Mouse (Mus musculus) cerebral cortex, adult 2 months (tissue): ENCODE results near the gene Cltb.

Experiments
- WGBS: fragments of 180-500 bp; shearing (Covaris S2); methylation state at CpG from one replicate; pipeline ENCODE4 v1.1.7; 2018; 5-methylcytosine and 5-hydroxymethylcytosine counted together

Cltb gene

GRCm38 (mm10) chr13:54593617-54594016 is 17.5 kb downstream of the Cltb start:
- 80% methylated on average over 11 of the region's 11 CpGs for WGBS

DNA sequence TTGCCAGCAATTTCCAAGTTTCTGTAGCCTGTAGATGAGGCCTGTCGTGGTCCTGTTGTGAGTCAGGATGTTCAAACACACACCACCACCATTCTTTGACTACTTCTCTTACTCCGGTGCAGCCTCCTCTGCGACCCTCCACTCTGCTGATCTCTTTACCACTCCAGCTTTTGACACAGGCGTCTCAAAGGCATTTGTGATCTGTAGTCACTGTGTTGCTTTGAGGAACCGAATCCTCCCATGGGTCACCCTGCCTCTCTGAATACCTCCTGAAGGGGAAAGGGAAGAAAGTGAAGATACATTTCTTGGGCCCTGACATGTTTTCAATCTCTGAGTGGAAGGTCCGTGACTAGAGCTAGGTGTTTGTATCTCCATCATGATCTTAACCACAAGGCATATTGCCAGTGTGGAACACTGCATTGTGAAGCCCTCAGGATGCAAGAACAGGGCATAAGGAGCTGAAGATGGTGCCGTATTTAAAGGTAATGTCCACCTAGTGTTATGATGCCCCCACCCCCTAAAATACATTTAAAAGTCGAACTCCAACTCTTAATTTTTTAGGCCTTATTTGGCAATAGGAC is 19.3 kb downstream of the Cltb start:
- 67% methylated on average over 8 of the region's 8 CpGs for WGBS

DNA sequence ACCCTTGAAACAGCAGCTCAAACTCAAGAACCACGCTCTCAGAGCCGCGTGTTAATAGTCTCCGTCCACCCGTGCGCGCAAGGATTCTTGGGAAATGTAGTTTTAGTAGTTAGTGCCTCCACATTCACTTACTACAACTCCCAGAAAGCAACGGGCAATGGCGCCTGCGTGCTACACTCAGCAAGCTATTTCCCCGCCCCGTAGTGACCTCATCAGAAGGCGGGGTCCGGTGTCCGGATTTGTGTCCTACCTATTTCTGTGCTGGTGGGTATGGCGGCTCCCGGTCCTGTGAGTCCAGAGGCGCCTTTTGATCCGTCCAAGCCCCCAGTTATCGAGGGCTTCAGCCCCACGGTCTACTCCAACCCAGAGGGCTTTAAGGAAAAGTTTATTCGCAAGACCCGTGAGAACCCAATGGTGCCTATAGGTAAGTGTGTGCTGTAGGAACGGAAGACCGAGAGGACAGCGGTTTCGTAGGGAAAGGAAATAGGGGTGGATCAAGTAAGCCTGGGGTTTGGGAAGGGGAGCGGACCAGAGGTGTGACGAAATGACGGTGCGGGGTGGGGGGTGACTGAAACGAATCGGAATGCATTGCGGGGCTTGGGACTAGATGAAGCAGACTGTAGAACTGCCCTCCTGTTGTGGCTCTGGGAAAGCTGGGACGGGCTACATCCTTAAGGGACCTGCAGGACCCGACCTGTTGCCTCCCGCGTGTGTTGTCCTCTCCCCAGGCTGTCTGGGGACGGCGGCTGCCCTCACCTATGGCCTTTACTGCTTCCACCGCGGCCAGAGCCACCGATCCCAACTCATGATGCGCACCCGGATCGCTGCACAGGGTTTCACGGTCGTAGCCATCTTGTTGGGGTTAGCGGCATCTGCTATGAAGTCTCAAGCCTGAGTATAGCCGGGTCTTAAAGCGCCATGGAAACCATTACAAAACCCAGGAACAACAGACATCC is 20.9 kb downstream of the Cltb start, which contains the start of the genes Nop16 and Higd2a:
Gene Nop16, minus strand, starts transcription at position 95 of the 956 bp plus-strand sequence.
Gene Higd2a, plus strand, starts transcription at position 212 of the 956 bp plus-strand sequence.
- under 1% methylated on average over 51 of the region's 51 CpGs for WGBS

DNA sequence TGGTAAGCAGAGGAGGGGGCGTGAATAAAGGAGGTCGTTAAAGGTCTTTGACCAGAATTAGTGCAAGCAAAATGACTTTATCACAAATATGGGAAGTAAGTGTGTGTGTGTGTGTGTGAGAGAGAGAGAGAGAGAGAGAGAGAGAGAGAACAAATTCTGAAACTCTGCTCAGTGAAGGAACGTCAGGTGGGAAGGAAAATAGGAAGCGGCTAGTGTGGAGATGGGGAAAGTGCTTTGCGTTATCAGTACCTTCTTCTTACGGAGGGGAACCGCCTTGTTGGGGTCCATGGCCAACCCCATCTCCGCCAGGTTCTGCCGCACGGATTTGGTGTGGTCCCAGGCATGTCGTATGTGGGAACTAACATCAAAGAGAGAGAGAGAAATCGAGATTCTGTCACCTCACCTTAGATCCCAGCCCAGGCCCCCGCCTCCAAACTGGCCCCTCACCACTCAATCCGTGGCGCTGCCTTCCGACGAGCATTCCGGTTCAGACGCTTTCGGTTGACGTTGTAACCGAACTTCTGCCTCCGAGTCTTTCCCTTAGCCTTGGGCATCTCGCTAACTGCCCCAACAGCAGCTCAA is 21.6 kb downstream of the Cltb start:
- 1% methylated on average over 24 of the region's 24 CpGs for WGBS

DNA sequence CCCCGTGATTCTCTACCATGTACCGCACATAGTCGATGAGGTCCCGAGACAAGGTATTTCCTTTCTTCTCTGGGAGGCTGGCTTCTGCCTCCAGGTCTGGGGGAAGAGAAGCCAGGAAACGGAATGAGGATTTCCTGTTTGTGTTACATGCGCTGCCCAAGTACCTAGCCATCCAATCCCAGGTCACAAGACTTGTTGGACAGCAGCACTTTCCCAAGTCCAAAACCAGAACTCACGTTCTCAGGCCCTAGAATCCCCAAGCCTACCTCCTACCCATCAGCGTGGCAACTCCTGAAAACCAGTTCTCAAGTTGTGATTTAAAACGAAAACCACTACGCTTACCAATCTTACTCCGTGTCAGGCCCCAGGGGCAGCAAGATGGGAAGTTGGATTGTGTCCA is 25.3 kb downstream of the Cltb start:
- WGBS, result 81% methylated on average over 11 of the region's 11 CpGs

- 89% methylated on average over 5 of the region's 5 CpGs for WGBS
These were observed 28.3 kb downstream of the Cltb start for GRCm38 (mm10) chr13:54582860-54583259.

DNA sequence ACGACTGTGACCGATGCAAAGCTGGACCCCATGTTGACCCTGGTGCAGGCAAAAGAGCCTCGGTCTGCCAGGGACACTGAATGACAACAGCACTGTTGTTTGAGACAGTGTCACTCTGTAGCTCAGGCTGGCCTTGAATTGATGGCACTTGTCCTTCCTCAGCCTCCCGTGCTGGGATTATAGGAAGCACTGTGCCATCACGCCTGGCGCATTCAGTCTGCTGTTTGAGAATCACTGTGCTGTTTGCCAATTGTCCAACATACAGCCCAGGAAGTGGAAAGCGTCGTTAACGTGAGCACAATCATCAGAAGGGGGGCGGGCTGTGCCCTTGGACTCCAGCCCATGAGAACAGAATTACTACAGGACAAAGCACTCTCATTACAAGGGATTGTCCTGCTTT is 29.0 kb downstream of the Cltb start:
- 45% methylated on average over 10 of the region's 10 CpGs for WGBS

- WGBS, result 70% methylated on average over 2 of the region's 2 CpGs
These were observed 29.8 kb downstream of the Cltb start for GRCm38 (mm10) chr13:54581385-54581784.

DNA sequence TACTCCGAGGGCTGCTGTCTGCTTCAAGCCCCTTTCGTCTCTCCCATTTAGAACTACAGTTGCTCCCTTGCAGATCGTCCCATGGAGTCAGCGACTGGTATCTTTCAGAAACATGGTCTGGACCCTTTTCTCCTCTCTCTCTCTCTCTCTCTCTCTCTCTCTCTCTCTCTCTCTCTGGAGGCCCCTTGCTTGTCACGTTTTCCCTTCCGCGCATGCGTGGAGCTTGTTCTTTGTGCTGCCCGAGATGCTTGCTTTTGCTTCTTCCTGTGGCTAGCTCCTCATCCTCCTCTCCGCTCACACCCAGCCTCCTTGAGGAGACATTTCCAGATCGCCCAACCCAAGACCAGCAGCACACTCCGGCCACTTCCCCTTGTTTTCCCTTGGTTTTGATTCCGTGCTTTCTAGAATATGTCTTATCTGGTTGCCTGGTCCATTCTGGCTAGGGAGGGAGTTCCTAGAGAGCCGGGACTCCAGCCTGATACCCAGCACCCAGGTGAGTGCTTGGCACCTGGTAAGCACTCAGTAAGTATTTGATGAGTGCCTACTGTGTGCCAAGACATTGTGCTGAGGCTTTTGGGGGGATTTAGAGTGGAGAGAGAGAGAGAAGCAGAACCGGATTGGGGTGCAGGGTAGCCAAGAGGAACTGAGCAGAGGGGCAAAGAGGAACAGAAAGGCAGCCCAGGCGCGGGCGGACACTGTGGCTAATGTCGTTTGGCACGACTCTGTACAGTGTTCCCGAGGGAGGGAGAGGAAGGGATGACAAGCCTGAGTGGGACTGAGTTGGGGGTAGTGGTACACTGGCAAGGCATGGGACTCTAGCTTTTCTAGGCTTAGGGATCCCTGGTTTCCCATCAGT is 33.3 kb downstream of the Cltb start:
- WGBS, result 79% methylated on average over 21 of the region's 21 CpGs

GRCm38 (mm10) chr13:54575489-54575888 is 35.7 kb downstream of the Cltb start:
- 5% methylated on average over 19 of the region's 19 CpGs for WGBS

DNA sequence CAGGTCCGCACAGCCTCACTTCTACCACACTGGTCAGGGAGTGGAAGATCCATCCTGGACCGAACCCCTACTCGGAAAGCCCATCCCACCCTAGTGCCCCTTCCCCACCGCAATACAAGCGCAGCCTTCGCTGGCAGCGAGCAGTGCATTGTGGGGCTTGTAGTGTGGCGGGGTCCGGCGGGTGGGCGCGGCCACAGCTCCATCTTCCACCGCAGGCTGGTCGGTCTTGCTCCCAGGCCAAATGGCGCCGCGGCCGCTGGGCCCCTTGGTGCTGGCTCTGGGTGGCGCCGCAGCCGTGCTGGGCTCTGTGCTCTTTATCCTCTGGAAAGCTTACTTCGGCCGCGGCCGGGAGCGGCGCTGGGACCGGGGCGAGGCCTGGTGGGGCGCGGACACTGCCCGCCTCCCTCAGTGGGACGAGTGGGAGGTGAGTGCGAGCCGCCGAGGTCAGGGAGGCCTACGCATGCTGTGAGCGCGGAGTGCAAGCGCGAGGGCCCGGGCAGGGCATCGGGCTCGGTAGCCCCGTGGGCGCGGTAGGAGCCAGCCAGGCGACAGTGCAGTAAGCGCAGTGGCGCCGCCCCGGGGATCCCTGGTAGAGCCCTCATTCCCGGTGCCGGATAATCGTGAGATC is 36.2 kb downstream of the Cltb start, which contains the start of gene Arl10:
Gene Arl10, plus strand, starts transcription at position 162 of the 628 bp plus-strand sequence.
- WGBS, result under 1% methylated on average over 55 of the region's 55 CpGs

GRCm38 (mm10) chr13:54572621-54573020 is 38.5 kb downstream of the Cltb start:
- 80% methylated on average over 4 of the region's 4 CpGs for WGBS

- 25% methylated on average over 2 of the region's 2 CpGs for WGBS
These were observed 39.5 kb downstream of the Cltb start for GRCm38 (mm10) chr13:54571637-54572036.

DNA sequence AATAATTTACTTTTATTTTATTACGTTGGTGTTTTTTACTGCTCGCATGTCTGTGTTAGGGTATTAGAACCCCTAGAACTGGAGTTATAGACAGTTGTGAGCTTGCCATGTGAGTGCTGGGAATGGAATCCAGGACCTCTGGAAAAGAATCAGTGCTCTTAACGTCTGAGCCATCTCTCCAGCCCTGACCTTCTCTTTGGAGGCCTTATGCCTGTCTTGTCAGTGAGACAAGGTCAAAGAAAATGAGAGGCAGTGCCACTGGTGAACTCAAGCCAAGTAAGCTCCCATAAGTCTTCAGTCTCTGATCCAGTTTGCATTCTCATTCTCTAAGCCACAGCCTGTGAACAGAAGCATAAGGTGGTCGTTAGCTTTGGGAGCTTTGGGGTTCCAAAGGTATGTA is 40.4 kb downstream of the Cltb start:
- WGBS, result 84% methylated on average over 4 of the region's 4 CpGs

- 50% methylated on average over 1 of the region's 1 CpGs for whole genome bisulfite sequencing
These were observed 41.9 kb downstream of the Cltb start for GRCm38 (mm10) chr13:54569282-54569681.

- WGBS, result 62% methylated on average over 5 of the region's 5 CpGs
These were observed 42.8 kb downstream of the Cltb start for GRCm38 (mm10) chr13:54568380-54568779.

DNA sequence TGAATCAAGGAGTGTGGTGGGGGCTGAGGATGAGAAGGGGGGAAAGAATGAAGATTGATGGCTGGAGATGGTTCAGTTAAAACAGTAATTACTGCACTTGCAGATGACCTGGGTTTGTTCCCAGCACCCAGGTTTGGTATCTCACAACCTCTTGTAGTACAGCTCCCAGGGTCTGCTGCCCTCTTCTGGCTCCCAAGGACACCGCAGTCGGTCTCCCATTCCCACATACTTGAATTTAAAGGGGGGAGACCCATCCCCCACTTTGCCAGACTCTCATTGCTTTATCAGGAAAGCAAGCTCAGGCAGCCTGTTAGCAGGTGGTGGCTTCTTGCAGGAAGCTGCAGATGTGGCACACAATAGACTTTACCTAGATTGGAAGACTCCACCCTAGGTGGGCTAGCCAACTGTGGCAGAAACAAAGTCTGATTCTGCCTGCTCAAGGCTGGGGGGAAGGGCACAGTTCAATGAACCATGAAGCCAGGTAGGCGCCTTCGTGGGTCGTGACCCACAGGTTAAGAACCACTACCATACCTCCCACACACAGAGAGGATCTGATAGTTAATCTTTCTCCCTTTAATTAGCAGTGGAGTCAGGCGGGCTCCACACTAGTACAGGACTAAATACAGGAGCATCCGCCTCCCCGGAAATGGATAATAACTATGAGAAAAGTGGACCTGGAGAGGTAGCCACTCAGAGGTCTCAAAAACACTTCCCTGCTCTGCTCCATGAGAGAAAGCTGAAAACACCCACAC is 45.4 kb downstream of the Cltb start:
- 40% methylated on average over 8 of the region's 8 CpGs for WGBS

GRCm38 (mm10) chr13:54565201-54565581 is 46.0 kb downstream of the Cltb start, which contains the start of gene 4833439L19Rik:
Gene 4833439L19Rik, minus strand, starts transcription at chr13:54565435.
- WGBS, result 0% methylated on average over 27 of the region's 27 CpGs

DNA sequence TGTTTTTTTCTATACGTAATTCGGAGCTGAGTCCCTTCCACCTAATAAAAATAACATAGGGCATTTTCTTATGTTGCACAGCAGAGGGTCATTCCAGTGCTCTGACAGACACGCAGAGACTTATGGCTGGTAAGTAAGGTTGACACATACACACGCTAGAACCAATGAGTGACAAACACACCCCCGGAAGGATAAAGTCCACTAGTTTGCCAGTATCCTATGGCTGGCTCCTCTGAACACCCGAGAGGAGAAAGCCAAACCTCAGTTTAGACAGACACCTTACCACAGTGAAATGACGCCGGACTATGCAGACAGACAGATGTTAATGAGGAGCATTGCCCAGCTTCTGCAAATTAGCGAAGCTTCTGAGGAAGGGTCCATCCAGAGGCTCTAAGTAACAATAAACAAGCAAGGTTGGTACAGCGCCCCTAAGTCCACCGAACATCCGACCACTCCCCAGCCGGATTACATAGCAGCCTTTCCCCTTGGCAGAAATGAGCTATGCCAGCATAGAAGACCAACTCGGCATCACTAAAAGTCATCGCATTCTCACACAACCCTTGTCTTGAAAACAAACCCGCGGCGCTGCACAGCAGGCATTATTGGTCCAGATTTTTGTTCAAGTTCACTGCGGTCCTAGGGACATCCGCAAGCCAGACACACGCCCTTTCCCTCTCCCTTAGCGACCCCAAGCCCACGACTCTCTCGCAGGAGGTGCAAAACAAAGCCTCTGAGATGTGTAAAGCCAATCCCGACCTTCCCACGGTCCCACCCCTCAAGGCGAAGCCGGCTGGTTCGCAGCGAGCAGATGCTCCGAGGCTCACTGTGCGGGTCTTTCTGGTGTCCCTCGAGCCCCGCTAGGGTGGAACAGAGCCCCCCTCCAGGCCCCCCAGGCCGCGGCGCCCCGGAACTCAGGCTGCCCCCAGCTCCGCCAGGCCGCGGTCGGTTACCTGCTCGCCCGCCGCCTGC is 46.6 kb downstream of the Cltb start:
- 6% methylated on average over 45 of the region's 45 CpGs for WGBS
